Mouse (Mus musculus) large intestine, adult 2 months (tissue): ENCODE results near the gene Klhdc1. TPM values are rescaled to one million over a fixed set of nuclear protein-coding genes. Genes with fewer than 3 reads are reported as not detected.

Experiments used
- polyA plus RNA-seq: library from polyadenylated mRNA; depleted of rRNA; stranded (reverse); fragments of >200 nt; gene quantifications from 2 replicates; pipeline ENCODE4 v1.2.3, GENCODE M21; 2012; rRNA removed

Gene Klhdc1
- polyA plus RNA-seq, 1 experiment, result 0.41 TPM

Other genes with a start within 250 kb of the Klhdc1 start
- gene Rps29, start 82.0 kb upstream of the Klhdc1 start, polyA plus RNA-seq, result 1,845 and 1,948 TPM in 2 replicates
- gene Lrr1, start 72.4 kb upstream of the Klhdc1 start, polyA plus RNA-seq, result 3.0 and 3.9 TPM in 2 replicates
- 241 and 260 TPM in 2 replicates for gene Rpl36al, start 57.1 kb upstream of the Klhdc1 start, polyA plus RNA-seq
- 17.9 and 23.3 TPM in 2 replicates for gene Mgat2, start 57.0 kb upstream of the Klhdc1 start, polyA plus RNA-seq
- gene Gm49383, start 44.1 kb upstream of the Klhdc1 start, polyA plus RNA-seq, result 3.3 and 3.6 TPM in 2 replicates
- gene Dnaaf2, start 42.7 kb upstream of the Klhdc1 start, polyA plus RNA-seq, result 1.4 and 1.7 TPM in 2 replicates
- gene Gm49384, start 36.9 kb upstream of the Klhdc1 start, polyA plus RNA-seq, result 0.25 and 1.1 TPM in 2 replicates
- 6.4 and 6.5 TPM in 2 replicates for gene Pole2, start 13.0 kb upstream of the Klhdc1 start, polyA plus RNA-seq
- 13.0 and 13.6 TPM in 2 replicates for gene Klhdc2, start 55.5 kb downstream of the Klhdc1 start, polyA plus RNA-seq
- 3.0 and 4.4 TPM in 2 replicates for gene Nemf, start 116.0 kb downstream of the Klhdc1 start, polyA plus RNA-seq
- gene Arf6, start 131.0 kb downstream of the Klhdc1 start, polyA plus RNA-seq, result 222 and 263 TPM in 2 replicates
- 0.67 and 1.5 TPM in 2 replicates for gene Gm9887, start 131.3 kb downstream of the Klhdc1 start, polyA plus RNA-seq